Mouse (Mus musculus): ENCODE results near the gene A930033H14Rik. TPM values are rescaled to one million over a fixed set of nuclear protein-coding genes. Genes with fewer than 3 reads are reported as not detected.

The A930033H14Rik gene
- 0.81 TPM in 2 replicates for polyA plus RNA-seq (2016; fragmentation: Nextera tagmentation; extraction: Ambion mirVana)

DNA sequence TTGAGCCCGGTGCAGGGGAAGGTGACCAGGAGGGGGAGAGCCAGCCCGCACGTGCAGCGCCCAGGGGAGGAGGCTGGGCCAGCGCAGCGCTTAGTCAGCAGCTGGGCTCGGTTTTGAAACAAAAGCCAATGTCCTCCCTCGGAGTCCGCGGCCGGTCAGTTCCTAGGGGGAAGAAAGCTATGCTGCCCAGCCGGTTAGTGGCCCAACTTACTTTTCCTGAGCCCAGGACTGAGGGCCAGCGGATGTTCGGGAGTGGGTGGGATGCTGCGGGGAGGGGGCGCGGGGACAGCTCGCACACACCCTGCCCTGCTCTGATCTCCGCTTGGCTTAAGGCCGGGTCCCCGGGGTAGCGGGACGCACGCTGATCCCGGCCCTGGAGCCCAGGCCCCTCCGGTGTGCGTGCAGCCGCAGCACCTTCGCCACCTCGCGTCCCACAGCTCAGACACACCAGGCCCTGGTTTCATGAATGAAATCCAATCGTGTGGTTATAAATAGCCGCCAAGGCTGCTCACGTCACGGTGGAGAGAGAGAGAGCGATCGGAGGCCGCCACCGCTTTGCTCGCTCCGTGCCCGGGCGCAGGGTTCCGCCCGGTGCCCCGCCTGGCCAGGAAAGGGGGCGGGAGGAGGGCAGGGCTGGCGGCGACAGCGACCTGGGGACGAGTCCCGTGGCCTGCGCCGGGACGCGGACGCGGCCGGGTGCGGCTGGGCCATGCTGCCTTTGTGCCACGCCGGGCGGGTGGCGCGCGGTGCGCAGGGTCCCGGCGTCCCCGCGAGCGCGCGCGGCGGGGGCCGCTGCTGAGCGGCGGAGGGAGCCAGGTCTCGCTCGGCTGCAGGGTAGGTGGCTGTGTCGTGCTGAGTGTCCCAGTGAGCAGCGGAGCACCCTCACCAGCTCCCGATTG is at the start of gene A930033H14Rik:
Gene A930033H14Rik (minus strand): TSS at position 557 of the 899 bp plus-strand sequence.
- Histone ChIP-seq H3K36me3 (peaks cover 20% of the 10 kb centered on the region), H3K4me2 (peak within 1 kb of the TSS; percentile 82), H3K9me3 (replicated peaks) (no peaks in the 10 kb centered on the region), H3K9ac (peak within 1 kb of the TSS; percentile 66), H3K27me3 (replicated peaks) (peaks cover 43% of the 10 kb centered on the region), H3K4me3 (peak within 1 kb of the TSS; percentile 64), H3K27ac (peak within 1 kb of the TSS; percentile 85), H3K4me1 (peaks cover 31% of the 10 kb centered on the region)
- WGBS (ENCODE audit: insufficient replicate concordance): under 1% methylated on average over 81 of the region's 84 CpGs
- ATAC-seq: peak; percentile 80

DNA sequence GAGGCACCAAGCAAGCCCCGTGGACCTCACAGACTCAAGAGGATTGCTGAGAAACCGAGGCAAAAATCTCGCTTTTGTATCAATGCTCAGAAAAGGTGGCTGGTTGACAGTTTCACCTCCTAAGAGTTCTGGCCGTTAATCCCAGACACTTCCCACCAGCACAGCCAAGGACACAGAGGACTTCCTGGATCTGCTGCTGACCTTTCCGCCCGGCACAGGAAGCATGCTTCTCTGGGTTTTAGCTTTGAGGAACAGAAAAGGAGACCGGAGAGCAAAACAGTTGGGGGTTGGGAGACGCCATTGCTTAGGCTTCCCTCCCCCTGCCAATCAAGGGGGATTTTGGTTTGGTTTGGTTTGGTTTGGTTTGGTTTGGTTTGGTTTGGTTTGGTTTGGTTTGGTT is 47.0 kb upstream of the A930033H14Rik start:
- Histone ChIP-seq H3K4me3 (no peak overlapping the region), H3K4me2 (no peak overlapping the region), H3K27ac (no peak overlapping the region), H3K27me3 (replicated peaks) (no peaks in the 10 kb centered on the region), H3K9ac (no peak overlapping the region), H3K36me3 (0 out of 2 replicates have a peak, but pooled peaks cover 3% of the 10 kb centered on the region), H3K4me1 (peaks cover 30% of the 10 kb centered on the region), H3K9me3 (replicated peaks) (no peaks in the 10 kb centered on the region)
- ATAC-seq: no peak
- WGBS (ENCODE audit: insufficient replicate concordance): 62% methylated on average over 8 of the region's 8 CpGs

DNA sequence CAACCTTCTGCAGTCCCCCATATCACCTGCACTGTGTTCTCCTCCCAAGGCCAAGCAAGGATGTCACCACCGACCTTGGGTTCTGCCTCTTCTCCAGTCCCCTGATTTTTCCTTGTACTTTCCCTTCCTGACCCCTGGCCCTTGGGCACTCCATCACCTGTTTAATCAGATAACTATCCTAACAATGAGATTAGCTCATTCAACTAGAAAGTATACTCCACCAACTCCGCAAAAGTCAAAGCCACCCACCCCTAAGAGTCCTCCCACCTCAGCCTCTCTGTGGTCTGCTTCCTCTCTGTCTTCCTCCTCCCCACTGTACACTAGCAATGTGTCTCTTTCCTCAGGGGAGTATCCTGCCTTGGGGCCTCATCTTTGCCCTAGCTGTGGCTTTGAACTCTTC is 46.3 kb upstream of the A930033H14Rik start:
- H3K27ac ChIP-seq: no peak overlapping the region
- no peak overlapping the region for H3K4me2 ChIP-seq
- no peak overlapping the region for H3K9ac ChIP-seq
- H3K4me1 ChIP-seq: peaks cover 37% of the 10 kb centered on the region
- H3K27me3 ChIP-seq (replicated peaks): no peaks in the 10 kb centered on the region
- H3K9me3 ChIP-seq (replicated peaks): no peaks in the 10 kb centered on the region
- WGBS (ENCODE audit: insufficient replicate concordance): 21% methylated on average over 2 of the region's 2 CpGs
- ATAC-seq: no peak
- H3K4me3 ChIP-seq: no peak overlapping the region
- H3K36me3 ChIP-seq: 0 out of 2 replicates have a peak, but pooled peaks cover 3% of the 10 kb centered on the region

DNA sequence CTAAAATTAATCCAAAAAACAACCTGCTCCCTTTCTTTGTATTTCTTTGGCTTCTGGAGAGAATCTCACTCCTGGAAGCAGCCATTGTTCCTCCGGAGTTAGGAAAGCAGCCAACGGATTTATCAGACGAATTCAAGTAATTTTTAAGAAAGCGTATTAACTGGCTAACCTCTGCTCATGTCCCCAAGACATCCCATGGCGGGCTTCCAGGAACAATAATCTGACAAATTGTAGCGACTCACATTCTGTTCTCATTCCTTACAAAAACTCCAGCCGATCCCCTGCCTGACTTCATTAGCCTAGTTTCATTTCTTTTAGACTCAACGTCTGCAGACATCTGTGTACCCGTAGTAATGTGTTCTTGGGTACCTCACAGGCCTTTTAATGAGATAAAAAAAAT is 45.7 kb upstream of the A930033H14Rik start:
- H3K4me2 ChIP-seq: no peak overlapping the region
- no peak overlapping the region for H3K4me3 ChIP-seq
- WGBS (ENCODE audit: insufficient replicate concordance): 68% methylated on average over 9 of the region's 9 CpGs
- 0 out of 2 replicates have a peak, but pooled peaks cover 3% of the 10 kb centered on the region for H3K36me3 ChIP-seq
- H3K27me3 ChIP-seq (replicated peaks): no peaks in the 10 kb centered on the region
- no peak for ATAC-seq
- H3K4me1 ChIP-seq: peaks cover 42% of the 10 kb centered on the region
- no peak overlapping the region for H3K9ac ChIP-seq
- no peaks in the 10 kb centered on the region for H3K9me3 ChIP-seq (replicated peaks)
- H3K27ac ChIP-seq: 0 out of 2 replicates have a peak overlapping the region, but pooled peaks have one; percentile 18

DNA sequence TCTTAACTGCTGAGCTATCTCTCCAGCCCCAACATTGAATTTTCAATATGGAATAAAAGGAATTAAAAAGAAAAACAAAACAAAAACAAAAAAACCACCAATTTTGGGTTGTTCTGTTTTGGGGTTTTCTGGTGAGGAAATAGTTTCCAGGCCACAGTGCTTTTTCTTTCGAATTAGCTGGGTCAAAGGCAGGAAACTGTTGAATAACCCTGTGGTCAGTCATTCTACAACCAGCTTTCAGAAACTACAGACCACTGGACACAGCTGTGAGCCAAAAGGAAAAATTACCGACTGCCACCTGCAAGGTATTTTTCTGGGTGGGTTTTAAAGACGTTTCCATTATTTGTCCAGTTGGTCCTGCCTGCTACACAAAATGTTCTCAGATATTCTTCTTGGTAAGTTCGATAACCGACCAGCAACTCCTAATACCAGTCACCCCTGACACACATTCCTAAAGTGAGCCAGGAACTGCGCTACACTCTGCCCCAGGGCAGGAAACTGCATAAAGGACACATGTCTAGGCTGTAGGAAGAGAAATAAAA is 44.8 kb upstream of the A930033H14Rik start:
- H3K27me3 ChIP-seq (replicated peaks): no peaks in the 10 kb centered on the region
- H3K9ac ChIP-seq: no peak overlapping the region
- H3K9me3 ChIP-seq (replicated peaks): no peaks in the 10 kb centered on the region
- no peak overlapping the region for H3K27ac ChIP-seq
- WGBS (ENCODE audit: insufficient replicate concordance): 51% methylated on average over 6 of the region's 6 CpGs
- no peak overlapping the region for H3K4me2 ChIP-seq
- peaks cover 47% of the 10 kb centered on the region for H3K4me1 ChIP-seq
- no peak overlapping the region for H3K4me3 ChIP-seq
- no peak for ATAC-seq
- 0 out of 2 replicates have a peak, but pooled peaks cover 3% of the 10 kb centered on the region for H3K36me3 ChIP-seq

DNA sequence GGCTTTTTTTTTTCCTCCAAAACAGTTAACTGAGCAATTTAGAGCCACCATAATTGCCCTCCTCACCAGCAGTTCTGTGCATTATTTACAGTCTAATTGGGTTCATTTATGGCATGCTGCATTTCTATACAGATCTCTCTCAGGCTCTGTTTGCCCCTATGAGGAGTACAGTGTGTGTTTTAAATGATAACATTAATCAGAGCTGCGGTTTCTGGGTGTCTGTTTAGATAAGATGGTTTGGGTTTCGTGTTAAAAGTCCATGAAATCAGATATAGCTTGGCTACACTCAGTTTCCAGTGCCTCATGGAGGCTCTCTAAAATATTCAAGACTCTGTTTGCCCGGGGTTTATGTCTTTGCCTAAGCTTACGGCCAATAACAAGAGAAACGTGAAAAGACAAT is 42.7 kb upstream of the A930033H14Rik start:
- no peak overlapping the region for H3K4me2 ChIP-seq
- no peak overlapping the region for H3K9ac ChIP-seq
- H3K36me3 ChIP-seq: 0 out of 2 replicates have a peak, but pooled peaks cover 5% of the 10 kb centered on the region
- ATAC-seq: 0 out of 2 replicates have a peak, but pooled peaks have one; percentile 50
- peaks cover 40% of the 10 kb centered on the region for H3K4me1 ChIP-seq
- H3K4me3 ChIP-seq: no peak overlapping the region
- no peaks in the 10 kb centered on the region for H3K9me3 ChIP-seq (replicated peaks)
- no peak overlapping the region for H3K27ac ChIP-seq
- 21% methylated on average over 5 of the region's 5 CpGs for WGBS (ENCODE audit: insufficient replicate concordance)
- H3K27me3 ChIP-seq (replicated peaks): no peaks in the 10 kb centered on the region

DNA sequence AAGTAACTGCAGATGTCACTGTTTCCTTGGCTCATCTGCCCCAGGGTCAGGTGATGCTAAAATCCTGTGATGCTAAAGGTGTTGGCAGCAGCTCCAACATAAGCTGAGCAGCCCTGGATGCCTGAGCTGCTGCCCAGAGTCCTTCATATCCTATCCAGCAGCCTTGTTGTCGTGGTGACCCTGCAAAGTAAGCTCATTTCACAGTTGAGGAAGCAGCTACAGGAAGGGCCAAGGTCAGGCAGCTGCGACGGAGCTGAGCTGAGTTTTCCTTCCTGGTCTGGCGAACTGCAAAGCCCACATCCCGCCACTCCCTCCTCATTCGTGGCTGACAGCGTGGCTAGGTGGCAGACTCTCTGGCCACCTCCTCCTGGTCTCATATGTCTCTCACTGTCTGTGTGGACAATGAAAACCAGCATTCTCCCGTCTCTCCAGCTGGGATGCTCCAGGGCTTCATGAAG is 41.5 kb upstream of the A930033H14Rik start:
- H3K36me3 ChIP-seq: peaks cover 8% of the 10 kb centered on the region; the same call in 1 of the 2 replicates
- H3K4me1 ChIP-seq: peaks cover 39% of the 10 kb centered on the region
- H3K9me3 ChIP-seq (replicated peaks): no peaks in the 10 kb centered on the region
- H3K27me3 ChIP-seq (replicated peaks): no peaks in the 10 kb centered on the region
- no peak overlapping the region for H3K4me3 ChIP-seq
- H3K4me2 ChIP-seq: no peak overlapping the region
- 12% methylated on average over 8 of the region's 8 CpGs for WGBS (ENCODE audit: insufficient replicate concordance)
- no peak overlapping the region for H3K9ac ChIP-seq
- H3K27ac ChIP-seq: peak overlapping the region; percentile 66; the same call in 1 of the 2 replicates
- ATAC-seq: peak; percentile 43; the same call in 1 of the 2 replicates

DNA sequence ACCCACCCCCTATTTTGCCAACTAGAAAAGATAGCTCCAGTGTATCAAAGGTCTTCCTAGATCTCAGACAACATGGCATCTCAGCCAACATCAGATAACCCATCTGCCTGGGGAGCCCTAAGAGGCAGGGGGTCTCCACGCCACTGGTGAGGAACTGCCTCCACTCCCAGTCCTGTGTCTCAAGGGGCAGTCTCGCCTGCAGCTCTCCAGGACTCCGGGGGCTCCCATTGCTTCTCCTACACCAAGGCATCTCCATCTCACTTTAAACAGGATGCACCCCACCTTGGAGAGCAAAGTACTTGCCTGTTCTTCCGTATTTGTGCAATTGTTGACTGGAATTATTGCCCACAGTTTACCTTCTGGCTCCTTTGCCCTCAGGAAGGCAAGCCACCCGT is 40.8 kb upstream of the A930033H14Rik start:
- 48% methylated on average over 5 of the region's 5 CpGs for WGBS (ENCODE audit: insufficient replicate concordance)
- peak overlapping the region; percentile 66 for H3K27ac ChIP-seq
- no peak overlapping the region for H3K4me3 ChIP-seq
- H3K9ac ChIP-seq: no peak overlapping the region
- no peak for ATAC-seq
- no peaks in the 10 kb centered on the region for H3K9me3 ChIP-seq (replicated peaks)
- peaks cover 34% of the 10 kb centered on the region for H3K4me1 ChIP-seq
- H3K36me3 ChIP-seq: peaks cover 13% of the 10 kb centered on the region
- H3K27me3 ChIP-seq (replicated peaks): no peaks in the 10 kb centered on the region
- no peak overlapping the region for H3K4me2 ChIP-seq

DNA sequence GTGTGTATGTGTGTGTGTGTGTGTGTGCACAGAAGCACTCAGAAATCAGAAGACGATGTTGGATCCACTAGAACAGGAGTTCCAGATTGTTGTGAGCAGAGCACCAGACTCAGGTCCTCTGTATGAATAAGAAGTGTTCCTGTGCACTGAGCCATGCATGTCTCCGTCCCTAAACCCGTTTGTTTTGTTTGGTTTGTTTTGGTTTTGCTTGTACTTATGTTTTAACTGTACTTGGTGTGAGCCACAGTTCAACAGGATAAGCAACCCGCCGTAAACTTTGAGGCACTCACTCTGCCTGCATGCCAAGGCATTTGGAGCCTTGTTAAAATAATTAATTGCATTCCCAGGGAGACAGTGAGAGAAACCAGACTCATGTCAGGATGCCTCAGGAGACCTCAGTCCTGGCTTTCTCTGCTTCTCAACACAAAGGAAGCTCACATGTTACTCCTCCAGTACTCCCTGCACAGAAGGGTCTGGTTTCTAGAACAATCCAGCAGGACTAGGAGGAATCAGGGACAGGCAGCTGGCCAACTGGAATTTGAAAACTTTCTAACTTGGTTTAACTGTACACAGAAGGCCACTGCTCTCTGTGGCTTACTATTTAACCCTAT is 40.3 kb upstream of the A930033H14Rik start:
- ATAC-seq: no peak
- Histone ChIP-seq H3K27ac (peak overlapping the region; percentile 66), H3K9ac (no peak overlapping the region), H3K4me1 (peaks cover 34% of the 10 kb centered on the region), H3K36me3 (peaks cover 17% of the 10 kb centered on the region), H3K4me2 (no peak overlapping the region), H3K9me3 (replicated peaks) (no peaks in the 10 kb centered on the region), H3K4me3 (no peak overlapping the region), H3K27me3 (replicated peaks) (no peaks in the 10 kb centered on the region)
- WGBS (ENCODE audit: insufficient replicate concordance): 58% methylated on average over 5 of the region's 5 CpGs

DNA sequence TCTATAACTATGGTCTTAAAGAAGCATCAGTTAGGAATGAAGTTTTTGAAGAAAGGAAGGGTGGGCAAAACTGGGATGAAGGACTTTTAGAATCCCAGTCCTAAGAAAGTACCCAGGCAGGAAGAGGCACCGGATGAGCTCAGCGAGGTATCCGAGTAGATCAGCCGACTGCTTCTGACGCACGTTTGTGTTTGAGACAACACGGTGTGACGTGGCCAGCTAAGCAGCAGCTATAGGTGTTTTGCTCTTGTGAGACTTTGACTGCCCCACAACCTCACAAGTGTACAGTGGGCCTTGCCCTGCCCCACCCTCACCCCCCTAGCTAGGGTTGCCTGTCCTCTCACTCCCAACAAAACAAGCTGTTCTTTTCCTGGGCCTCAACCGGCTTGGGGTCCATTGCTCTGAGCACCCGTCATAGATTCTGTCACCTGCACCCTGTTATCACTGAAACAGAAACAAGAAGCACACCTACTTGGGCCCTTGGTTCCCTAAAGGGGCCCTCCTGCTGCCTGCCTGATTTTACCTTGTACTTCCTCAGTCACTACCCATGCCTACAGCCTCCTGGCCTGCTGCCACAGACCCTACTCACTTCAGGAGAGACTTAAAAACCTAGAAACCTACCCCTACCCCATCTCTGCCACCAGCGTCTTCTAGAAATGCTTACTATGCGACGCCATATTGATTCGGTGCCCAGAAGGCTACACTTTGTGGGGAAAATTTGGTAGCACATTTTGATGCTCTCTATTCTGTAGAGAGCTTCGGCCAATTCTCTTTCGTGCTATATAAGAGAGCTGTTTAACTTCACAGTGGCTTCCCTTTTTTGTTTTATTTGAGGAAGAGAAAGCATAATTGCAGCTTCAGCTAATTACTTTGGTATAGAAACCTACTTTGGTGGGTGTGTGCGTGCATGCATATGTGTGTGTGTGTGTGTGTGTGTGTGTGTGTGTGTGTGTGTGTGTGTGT is 39.5 kb upstream of the A930033H14Rik start:
- 67% methylated on average over 17 of the region's 17 CpGs for WGBS (ENCODE audit: insufficient replicate concordance)
- Histone ChIP-seq H3K27ac (peak overlapping the region; percentile 71), H3K27me3 (replicated peaks) (no peaks in the 10 kb centered on the region), H3K4me1 (peaks cover 34% of the 10 kb centered on the region), H3K4me3 (no peak overlapping the region), H3K9me3 (replicated peaks) (no peaks in the 10 kb centered on the region), H3K36me3 (peaks cover 17% of the 10 kb centered on the region), H3K9ac (no peak overlapping the region), H3K4me2 (no peak overlapping the region)
- ATAC-seq: no peak

DNA sequence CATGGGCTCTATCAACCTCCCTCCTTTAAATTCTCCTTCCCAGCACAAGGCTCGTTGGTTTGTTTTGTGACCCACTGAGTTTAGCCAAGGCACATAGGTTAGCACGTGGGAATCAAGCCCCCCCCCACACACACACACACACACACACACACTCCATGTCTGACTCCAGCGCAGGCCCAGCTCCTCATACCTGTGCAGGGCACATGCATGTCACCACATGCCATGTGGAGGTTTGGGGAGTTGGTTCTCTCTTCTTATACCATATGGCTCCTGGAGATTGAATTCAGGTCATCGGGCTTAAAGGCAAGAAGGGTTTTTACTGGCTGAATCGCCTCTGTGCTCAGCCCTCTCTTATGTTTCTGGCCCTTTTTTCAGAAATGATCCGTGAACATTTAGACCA is 38.4 kb upstream of the A930033H14Rik start:
- H3K4me3 ChIP-seq: no peak overlapping the region
- H3K36me3 ChIP-seq: peaks cover 17% of the 10 kb centered on the region
- H3K4me1 ChIP-seq: peaks cover 34% of the 10 kb centered on the region
- ATAC-seq: no peak
- H3K4me2 ChIP-seq: no peak overlapping the region
- 70% methylated on average over 6 of the region's 6 CpGs for WGBS (ENCODE audit: insufficient replicate concordance)
- H3K9ac ChIP-seq: no peak overlapping the region
- no peak overlapping the region for H3K27ac ChIP-seq
- no peaks in the 10 kb centered on the region for H3K9me3 ChIP-seq (replicated peaks)
- H3K27me3 ChIP-seq (replicated peaks): no peaks in the 10 kb centered on the region

Data from liver, embryonic 12.5 days (tissue).